Mouse (Mus musculus): ENCODE results near the gene Uba7. TPM values are rescaled to one million over a fixed set of nuclear protein-coding genes. Genes with fewer than 3 reads are reported as not detected.
"Not testable (repeated sequence)": the region's sequence is repeated elsewhere in the genome, so short reads cannot be mapped to it uniquely, and the experiment has no call there.

Uba7 gene
- total and polyA plus RNA-seq, 2 experiments from 2014 or later: 6.2 to 12.8 TPM

GRCm38 (mm10) chr9:108002778-108003530 is 27.6 kb downstream of the Uba7 start:
- H3K9me3 ChIP-seq (ENCODE audit: low read length): no peaks in the 10 kb centered on the region
- peak; percentile 44 for DNase-seq (ENCODE audit: low spot score)
- no peaks in the 10 kb centered on the region for H3K36me3 ChIP-seq (ENCODE audit: insufficient read depth, low read length)
- peak overlapping the region; percentile 97 for H3K9ac ChIP-seq (replicated peaks; ENCODE audit: low read length)
- H3K4me3 ChIP-seq (ENCODE audit: low read length): peak overlapping the region; percentile 98
- no peak for ATAC-seq
- H3K27me3 ChIP-seq (ENCODE audit: insufficient read depth, low read length): no peaks in the 10 kb centered on the region
- under 1% methylated on average over 49 of the region's 50 CpGs for WGBS
- peak overlapping the region; percentile 92 for H3K4me2 ChIP-seq (ENCODE audit: low read depth, low read length)
- no peak for TF ChIP-seq CTCF (IDR thresholded peaks at IDR 0.05; ENCODE audit: low read depth)
- peaks cover 21% of the 10 kb centered on the region for H3K4me1 ChIP-seq (ENCODE audit: insufficient read depth, low read length)
- peak overlapping the region; percentile 99 for H3K27ac ChIP-seq

GRCm38 (mm10) chr9:108003531-108003890 is 28.2 kb downstream of the Uba7 start:
- Histone ChIP-seq H3K9me3 (ENCODE audit: low read length) (no peaks in the 10 kb centered on the region), H3K4me2 (ENCODE audit: low read depth, low read length) (peak overlapping the region; percentile 92), H3K27ac (peak overlapping the region; percentile 99), H3K4me3 (ENCODE audit: low read length) (peak overlapping the region; percentile 98), H3K36me3 (ENCODE audit: insufficient read depth, low read length) (no peaks in the 10 kb centered on the region), H3K9ac (replicated peaks; ENCODE audit: low read length) (peak overlapping the region; percentile 97), H3K27me3 (ENCODE audit: insufficient read depth, low read length) (no peaks in the 10 kb centered on the region), H3K4me1 (ENCODE audit: insufficient read depth, low read length) (peaks cover 21% of the 10 kb centered on the region)
- WGBS: 7% methylated on average over 8 of the region's 8 CpGs
- peak; percentile 53 for DNase-seq (ENCODE audit: low spot score)
- ATAC-seq: no peak
- TF ChIP-seq CTCF (IDR thresholded peaks at IDR 0.05; ENCODE audit: low read depth): no peak

- DNase-seq (ENCODE audit: low spot score) (no peak), ATAC-seq (no peak)
- Histone ChIP-seq H3K27ac (no peak overlapping the region), H3K4me2 (ENCODE audit: low read depth, low read length) (no peak overlapping the region), H3K36me3 (ENCODE audit: insufficient read depth, low read length) (no peaks in the 10 kb centered on the region), H3K4me3 (ENCODE audit: low read length) (no peak overlapping the region), H3K4me1 (ENCODE audit: insufficient read depth, low read length) (peaks cover 21% of the 10 kb centered on the region), H3K27me3 (ENCODE audit: insufficient read depth, low read length) (no peaks in the 10 kb centered on the region), H3K9ac (replicated peaks; ENCODE audit: low read length) (no peak overlapping the region), H3K9me3 (ENCODE audit: low read length) (no peaks in the 10 kb centered on the region)
- 86% methylated on average over 5 of the region's 5 CpGs for WGBS
- TF ChIP-seq CTCF (IDR thresholded peaks at IDR 0.05; ENCODE audit: low read depth): no peak
Measured at GRCm38 (mm10) chr9:108008041-108008440, 32.7 kb downstream of the Uba7 start.

- no peak overlapping the region for H3K9ac ChIP-seq (replicated peaks; ENCODE audit: low read length)
- no peaks in the 10 kb centered on the region for H3K36me3 ChIP-seq (ENCODE audit: insufficient read depth, low read length)
- DNase-seq (ENCODE audit: low spot score) (no peak), ATAC-seq (no peak)
- H3K9me3 ChIP-seq (ENCODE audit: low read length): no peaks in the 10 kb centered on the region
- H3K4me1 ChIP-seq (ENCODE audit: insufficient read depth, low read length): peaks cover 3% of the 10 kb centered on the region; the same call in 1 of the 2 replicates
- H3K27me3 ChIP-seq (ENCODE audit: insufficient read depth, low read length): no peaks in the 10 kb centered on the region
- H3K4me3 ChIP-seq (ENCODE audit: low read length): no peak overlapping the region
- H3K4me2 ChIP-seq (ENCODE audit: low read depth, low read length): no peak overlapping the region
- no peak overlapping the region for H3K27ac ChIP-seq
- TF ChIP-seq CTCF (IDR thresholded peaks at IDR 0.05; ENCODE audit: low read depth): no peak
Measured at GRCm38 (mm10) chr9:108010385-108010784, 35.1 kb downstream of the Uba7 start.

GRCm38 (mm10) chr9:108013577-108013976 is 38.3 kb downstream of the Uba7 start:
- not testable (repeated sequence) for ATAC-seq; DNase-seq (ENCODE audit: low spot score); H3K27ac ChIP-seq; H3K4me2 ChIP-seq (ENCODE audit: low read depth, low read length); H3K4me3 ChIP-seq (ENCODE audit: low read length); H3K9me3 ChIP-seq (ENCODE audit: low read length); H3K9ac ChIP-seq (replicated peaks; ENCODE audit: low read length); H3K4me1 ChIP-seq (ENCODE audit: insufficient read depth, low read length); H3K27me3 ChIP-seq (ENCODE audit: insufficient read depth, low read length); H3K36me3 ChIP-seq (ENCODE audit: insufficient read depth, low read length)
- peak; percentile 18 for TF ChIP-seq CTCF (IDR thresholded peaks at IDR 0.05; ENCODE audit: low read depth)
- 98% methylated on average over 2 of the region's 2 CpGs for WGBS

GRCm38 (mm10) chr9:108017127-108017526 is 41.8 kb downstream of the Uba7 start:
- H3K9me3 ChIP-seq (ENCODE audit: low read length): no peaks in the 10 kb centered on the region
- DNase-seq (ENCODE audit: low spot score): no peak
- H3K27ac ChIP-seq: no peak overlapping the region
- no peak overlapping the region for H3K4me2 ChIP-seq (ENCODE audit: low read depth, low read length)
- TF ChIP-seq CTCF (IDR thresholded peaks at IDR 0.05; ENCODE audit: low read depth): no peak
- WGBS: 78% methylated on average over 3 of the region's 3 CpGs
- no peak overlapping the region for H3K9ac ChIP-seq (replicated peaks; ENCODE audit: low read length)
- H3K4me3 ChIP-seq (ENCODE audit: low read length): no peak overlapping the region
- ATAC-seq: no peak
- H3K27me3 ChIP-seq (ENCODE audit: insufficient read depth, low read length): no peaks in the 10 kb centered on the region
- H3K36me3 ChIP-seq (ENCODE audit: insufficient read depth, low read length): no peaks in the 10 kb centered on the region
- no peaks in the 10 kb centered on the region for H3K4me1 ChIP-seq (ENCODE audit: insufficient read depth, low read length)

- no peaks in the 10 kb centered on the region for H3K27me3 ChIP-seq (ENCODE audit: insufficient read depth, low read length)
- 88% methylated on average over 1 of the region's 1 CpGs for WGBS
- ATAC-seq (no peak), DNase-seq (ENCODE audit: low spot score) (no peak)
- no peak overlapping the region for H3K27ac ChIP-seq
- H3K9me3 ChIP-seq (ENCODE audit: low read length): no peaks in the 10 kb centered on the region
- TF ChIP-seq CTCF (IDR thresholded peaks at IDR 0.05; ENCODE audit: low read depth): no peak
- no peaks in the 10 kb centered on the region for H3K4me1 ChIP-seq (ENCODE audit: insufficient read depth, low read length)
- no peak overlapping the region for H3K9ac ChIP-seq (replicated peaks; ENCODE audit: low read length)
- H3K4me2 ChIP-seq (ENCODE audit: low read depth, low read length): no peak overlapping the region
- peaks cover 10% of the 10 kb centered on the region for H3K36me3 ChIP-seq (ENCODE audit: insufficient read depth, low read length)
- no peak overlapping the region for H3K4me3 ChIP-seq (ENCODE audit: low read length)
Measured at GRCm38 (mm10) chr9:108020741-108021140, 45.4 kb downstream of the Uba7 start.
